Mouse (Mus musculus) liver, adult 2 months (tissue): Measurements from ENCODE around the gene Mme. TPM values are rescaled to one million over a fixed set of nuclear protein-coding genes. Genes with fewer than 3 reads are reported as not detected.

Experiments used
- DNase-seq: peaks from one replicate; pipeline ENCODE4 v3.0.0-alpha.2; 2011; ENCODE audit warnings: low read depth, low spot score; ENCODE audit errors: extremely low read depth
- H3K27ac ChIP-seq: fragments of 200-500 bp; replicated peaks from 2 replicates; pipeline ENCODE4 v1.5.1; 2012; ENCODE audit warnings: low read depth, mild to moderate bottlenecking, control low read depth, inconsistent platforms, low read length; ENCODE audit not compliant: insufficient read depth
- H3K27me3 ChIP-seq: fragments of 200-500 bp; 2 replicates; pipeline ENCODE4 v1.6.1; 2012; ENCODE audit warnings: mild to moderate bottlenecking, moderate library complexity, low read length, inconsistent platforms; ENCODE audit not compliant: control insufficient read depth, insufficient read depth
- H3K36me3 ChIP-seq: fragments of 200-500 bp; 2 replicates; pipeline ENCODE4 v1.6.1; 2012; ENCODE audit warnings: low read length, inconsistent platforms; ENCODE audit not compliant: control insufficient read depth, insufficient read depth
- H3K4me1 ChIP-seq: fragments of 200-500 bp; 2 replicates; pipeline ENCODE4 v1.6.1; 2011; ENCODE audit warnings: low read length; ENCODE audit not compliant: control insufficient read depth, insufficient read depth
- H3K4me3 ChIP-seq: fragments of 200-500 bp; 2 replicates; pipeline ENCODE4 v1.5.1; 2011; ENCODE audit warnings: low read depth, mild to moderate bottlenecking, control low read depth, low read length, moderate library complexity; ENCODE audit not compliant: insufficient read depth
- H3K79me2 ChIP-seq: fragments of 200-500 bp; 2 replicates; pipeline ENCODE4 v1.6.1; 2012; ENCODE audit warnings: inconsistent platforms, mild to moderate bottlenecking, low read length, moderate library complexity; ENCODE audit not compliant: control insufficient read depth, insufficient read depth
- H3K9ac ChIP-seq: fragments of 200-500 bp; 2 replicates; pipeline ENCODE4 v1.6.1; 2012; ENCODE audit warnings: low read depth, mild to moderate bottlenecking, control low read depth, inconsistent platforms, low read length
- CTCF ChIP-seq: fragments of 200-500 bp; IDR thresholded peaks from 2 replicates; pipeline ENCODE4 v1.5.1; 2011; ENCODE audit warnings: low read depth, low read length, control low read depth
- POLR2A ChIP-seq: fragments of 200-500 bp; IDR thresholded peaks from 2 replicates; pipeline ENCODE4 v1.6.1; 2011; ENCODE audit warnings: low read length, control low read depth; ENCODE audit not compliant: insufficient read depth; ENCODE audit errors: extremely low read depth
- WGBS: fragments of 180-500 bp; shearing (Covaris S2); methylation state at CpG from one replicate; pipeline ENCODE4 v1.1.7; 2018; 5-methylcytosine and 5-hydroxymethylcytosine counted together
- polyA plus RNA-seq: library from polyadenylated mRNA; depleted of rRNA; stranded (reverse); fragments of >200 nt; gene quantifications from 2 replicates; pipeline ENCODE4 v1.2.3, GENCODE M21; 2012
- total RNA-seq: library from RNA; depleted of rRNA; stranded (reverse); fragments of >200 nt; gene quantifications from 2 replicates; pipeline ENCODE4 v1.2.3, GENCODE M21; 2014

Mme gene
- total and polyA plus RNA-seq, 2 experiments = 3.4 to 29.5 TPM

- Histone ChIP-seq H3K79me2 (no peaks in the 10 kb centered on the region), H3K4me1 (no peaks in the 10 kb centered on the region), H3K4me3 (no peak overlapping the region), H3K27me3 (no peaks in the 10 kb centered on the region), H3K27ac (no peak overlapping the region), H3K36me3 (no peaks in the 10 kb centered on the region), H3K9ac (no peak overlapping the region)
- DNase-seq = no peak
- no peak for TF ChIP-seq POLR2A
- no peak for TF ChIP-seq CTCF
These were observed 2.4 kb downstream of the Mme start for GRCm38 (mm10) chr3:63243721-63244120.

- no peak for TF ChIP-seq CTCF
- H3K79me2 ChIP-seq = no peaks in the 10 kb centered on the region
- WGBS = 84% methylated on average over 2 of the region's 2 CpGs
- DNase-seq = no peak
- no peak overlapping the region for H3K4me3 ChIP-seq
- H3K36me3 ChIP-seq = no peaks in the 10 kb centered on the region
- H3K4me1 ChIP-seq = no peaks in the 10 kb centered on the region
- no peaks in the 10 kb centered on the region for H3K27me3 ChIP-seq
- H3K9ac ChIP-seq = no peak overlapping the region
- H3K27ac ChIP-seq = no peak overlapping the region
These were observed 30.8 kb downstream of the Mme start for GRCm38 (mm10) chr3:63272091-63272490.

- no peak overlapping the region for H3K9ac ChIP-seq
- no peaks in the 10 kb centered on the region for H3K79me2 ChIP-seq
- WGBS = 22% methylated on average over 6 of the region's 6 CpGs
- no peak overlapping the region for H3K4me3 ChIP-seq
- no peak for TF ChIP-seq CTCF
- TF ChIP-seq POLR2A = no peak
- peaks cover 3% of the 10 kb centered on the region; the same call in 1 of the 2 replicates for H3K4me1 ChIP-seq
- H3K36me3 ChIP-seq = no peaks in the 10 kb centered on the region
- peak; percentile 97 for DNase-seq
- H3K27me3 ChIP-seq = no peaks in the 10 kb centered on the region
- H3K27ac ChIP-seq = no peak overlapping the region
These were observed 53.0 kb downstream of the Mme start for GRCm38 (mm10) chr3:63294316-63294715.

- no peaks in the 10 kb centered on the region for H3K79me2 ChIP-seq
- TF ChIP-seq POLR2A (no peak), CTCF (no peak)
- H3K27ac ChIP-seq = no peak overlapping the region; the same call in 1 of the 2 replicates
- H3K4me3 ChIP-seq = no peak overlapping the region
- no peak for DNase-seq
- WGBS = 45% methylated on average over 4 of the region's 4 CpGs
- H3K27me3 ChIP-seq = no peaks in the 10 kb centered on the region
- no peaks in the 10 kb centered on the region for H3K36me3 ChIP-seq
- no peak overlapping the region for H3K9ac ChIP-seq
- H3K4me1 ChIP-seq = peaks cover 3% of the 10 kb centered on the region; the same call in 1 of the 2 replicates
These were observed 53.5 kb downstream of the Mme start for GRCm38 (mm10) chr3:63294791-63295190.

- H3K4me3 ChIP-seq = peak overlapping the region; percentile 81
- TF ChIP-seq POLR2A (no peak), CTCF (peak; percentile 38; the same call in 1 of the 2 replicates)
- H3K79me2 ChIP-seq = no peaks in the 10 kb centered on the region
- peaks cover 3% of the 10 kb centered on the region; the same call in 1 of the 2 replicates for H3K4me1 ChIP-seq
- H3K9ac ChIP-seq = peak overlapping the region; percentile 89
- 2% methylated on average over 21 of the region's 21 CpGs for WGBS
- DNase-seq = peak; percentile 39
- no peaks in the 10 kb centered on the region for H3K27me3 ChIP-seq
- H3K27ac ChIP-seq = peak overlapping the region; percentile 74
- H3K36me3 ChIP-seq = no peaks in the 10 kb centered on the region
These were observed 53.9 kb downstream of the Mme start for GRCm38 (mm10) chr3:63295237-63295636.

GRCm38 (mm10) chr3:63295657-63296231 lies 54.4 kb downstream of the Mme start:
- Histone ChIP-seq H3K27ac (peak overlapping the region; percentile 74), H3K79me2 (no peaks in the 10 kb centered on the region), H3K27me3 (no peaks in the 10 kb centered on the region), H3K36me3 (no peaks in the 10 kb centered on the region), H3K4me1 (peaks cover 3% of the 10 kb centered on the region; the same call in 1 of the 2 replicates), H3K9ac (peak overlapping the region; percentile 89), H3K4me3 (peak overlapping the region; percentile 81)
- WGBS = 1% methylated on average over 53 of the region's 54 CpGs
- no peak for TF ChIP-seq CTCF
- DNase-seq = peak; percentile 77
